Comparison of ENCODE assay signal across 24 mouse cellular contexts in the genomic region with DNA sequence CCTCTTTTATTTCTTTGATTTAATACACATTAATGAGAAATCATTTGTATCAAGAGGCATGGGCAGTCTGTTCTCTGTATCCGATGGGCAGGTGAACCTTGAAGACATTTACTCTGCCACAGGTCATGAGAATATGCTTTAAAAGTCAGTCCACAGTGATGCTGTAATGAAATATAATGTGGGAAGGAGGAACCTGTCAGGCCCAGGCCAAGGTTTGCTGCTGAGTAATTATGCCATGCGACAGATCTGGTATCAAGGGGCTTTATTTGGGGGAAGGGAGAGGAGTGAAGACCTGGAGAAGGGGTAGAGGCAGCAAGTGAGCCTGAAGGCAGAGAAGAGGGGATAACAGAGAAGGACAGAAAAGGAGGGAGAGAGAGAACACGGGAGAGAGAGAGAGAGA. TPM values are rescaled to one million over a fixed set of nuclear protein-coding genes. Genes with fewer than 3 reads are reported as not detected.
DNase-seq lines count a peak whose midpoint lies in the region; TF ChIP-seq lines count a peak whose summit lies in the region.
"Had no signal": no experiment of that assay in that cellular context is flagged by ENCODE, and none has a peak within 500 bp of the region (broad histone marks: within the 10 kb centered on the region; RNA-seq: fewer than 3 reads in every experiment).

No protein-coding gene starts in this region.

- H3K27ac ChIP-seq in testis, adult 2 months (ENCODE audit: control insufficient read depth, insufficient read depth, low read depth, low read length) = peak overlapping the region; percentile 9

- no peaks in the 10 kb centered on the region for H3K36me3 ChIP-seq in testis, adult 2 months (ENCODE audit: control insufficient read depth, insufficient read depth, low read length)
- H3K36me3 ChIP-seq: G1E had no signal

- no peak for TF ChIP-seq CTCF in testis, adult 2 months (IDR thresholded peaks at IDR 0.05; ENCODE audit: control insufficient read depth, insufficient read depth, insufficient replicate concordance, low read depth, low read length)

- no peaks in the 10 kb centered on the region for H3K4me1 ChIP-seq in testis, adult 2 months (ENCODE audit: control insufficient read depth, insufficient read depth, low read length)

- TF ChIP-seq POLR2A in testis, adult 2 months (IDR thresholded peaks at IDR 0.05; ENCODE audit: control insufficient read depth, low read depth, low read length) = no peak

- DNase-seq in heart, adult 11 months = peak; percentile 56
- DNase-seq in heart, adult 8-10 months (ENCODE audit: low spot score) = no peak
- no peak for DNase-seq in testis, postnatal 10 days (ENCODE audit: low spot score)
- DNase-seq: adrenal gland, adult 2 months; adrenal gland, adult 8-10 months; adrenal gland, postnatal 10 days; adrenal gland, postnatal 14 days; adrenal gland, postnatal 25 days; adrenal gland, postnatal 36 days; B cell, adult 2 months; cerebellum, adult 11 months; cerebellum, adult 11-12 months; cerebellum, adult 18-20 months had no signal

- no peak overlapping the region for H3K4me3 ChIP-seq in testis, adult 2 months (ENCODE audit: control insufficient read depth, low read depth, low read length)

- H3K27me3 ChIP-seq in testis, adult 2 months (ENCODE audit: control insufficient read depth, insufficient read depth, low read length) = no peaks in the 10 kb centered on the region
- H3K27me3 ChIP-seq: CH12.LX had no signal

RNA-seq across cellular contexts. Expression of gene Akr1cl, which starts 7.1 kb away (rescaled TPM):
- under 1 TPM in 1 of 4 experiments, not detected in 3; 0.37 TPM for total RNA-seq in heart, adult 8-10 months (2022)
- 74.2 and 107 TPM in 2 replicates for polyA plus RNA-seq in testis, adult 2 months (2012; rRNA removed)
- total RNA-seq: CH12.LX, MEL had no signal
- polyA plus RNA-seq: C2C12, G1E, Patski had no signal

RNA-seq across cellular contexts. Expression of gene Cryge, which starts 11.3 kb away (rescaled TPM):
- total RNA-seq in heart, adult 8-10 months (2022) = not detected
- polyA plus RNA-seq in testis, adult 2 months (2012; rRNA removed) = 1.4 and 1.5 TPM in 2 replicates
- total RNA-seq: adrenal gland, adult 18-20 months; adrenal gland, adult 2 months; adrenal gland, postnatal 10 days; adrenal gland, postnatal 14 days; adrenal gland, postnatal 36 days; CH12.LX; MEL had no signal
- polyA plus RNA-seq: activated CD4-positive, CD25-positive, alpha-beta regulatory T cell, adult 4 months; brain, embryonic 14.5 days; C2C12; CD4-positive, CD25-positive, alpha-beta regulatory T cell, adult 4 months; G1E; Patski had no signal

RNA-seq across cellular contexts. Expression of gene Crygd, which starts 23.6 kb away (rescaled TPM):
- total RNA-seq in heart, adult 8-10 months (2022) = not detected
- not detected in 2 replicates for polyA plus RNA-seq in testis, adult 2 months (2012; rRNA removed)
- total RNA-seq: adrenal gland, adult 18-20 months; adrenal gland, adult 2 months; adrenal gland, postnatal 10 days; adrenal gland, postnatal 14 days; adrenal gland, postnatal 25 days; adrenal gland, postnatal 36 days; adrenal gland, postnatal 4 days; CH12.LX; MEL had no signal
- polyA plus RNA-seq: activated CD4-positive, CD25-positive, alpha-beta regulatory T cell, adult 4 months; brain, embryonic 14.5 days; C2C12; CD4-positive, CD25-positive, alpha-beta regulatory T cell, adult 4 months; G1E; Patski had no signal

RNA-seq across cellular contexts. Expression of gene Crygc, which starts 33.8 kb away (rescaled TPM):
- not detected for total RNA-seq in heart, adult 8-10 months (2022)
- polyA plus RNA-seq in testis, adult 2 months (2012; rRNA removed) = 0.94 and 5.6 TPM in 2 replicates
- total RNA-seq: adrenal gland, adult 18-20 months; adrenal gland, adult 2 months; adrenal gland, adult 8-10 months; adrenal gland, postnatal 10 days; adrenal gland, postnatal 14 days; adrenal gland, postnatal 25 days; adrenal gland, postnatal 36 days; adrenal gland, postnatal 4 days; CH12.LX; G1E; MEL had no signal
- polyA plus RNA-seq: activated CD4-positive, CD25-positive, alpha-beta regulatory T cell, adult 4 months; adrenal gland, adult 2 months; brain, embryonic 14.5 days; C2C12; CD4-positive, CD25-positive, alpha-beta regulatory T cell, adult 4 months; G1E; Patski had no signal

RNA-seq across cellular contexts. Expression of gene Crygb, which starts 42.4 kb away (rescaled TPM):
- total RNA-seq in heart, adult 8-10 months (2022) = not detected
- polyA plus RNA-seq in testis, adult 2 months (2012; rRNA removed) = not detected in 2 replicates
- total RNA-seq: adrenal gland, adult 18-20 months; adrenal gland, adult 2 months; adrenal gland, adult 8-10 months; adrenal gland, postnatal 10 days; adrenal gland, postnatal 14 days; adrenal gland, postnatal 25 days; adrenal gland, postnatal 36 days; adrenal gland, postnatal 4 days; CH12.LX; G1E; MEL had no signal
- polyA plus RNA-seq: activated CD4-positive, CD25-positive, alpha-beta regulatory T cell, adult 4 months; adrenal gland, adult 2 months; brain, embryonic 14.5 days; C2C12; CD4-positive, CD25-positive, alpha-beta regulatory T cell, adult 4 months; G1E; Patski had no signal
